Mouse (Mus musculus): ENCODE measurements around the gene Rufy2. TPM values are rescaled to one million over a fixed set of nuclear protein-coding genes. Genes with fewer than 3 reads are reported as not detected.

Gene Rufy2
- 6.9 and 9.4 TPM in 2 replicates for polyA plus RNA-seq (2015; fragmentation: Nextera tagmentation; extraction: Ambion mirVana)

GRCm38 (mm10) chr10:62980039-62980954 is at the start of gene Rufy2:
Gene Rufy2, plus strand, starts transcription at chr10:62980223.

DNA sequence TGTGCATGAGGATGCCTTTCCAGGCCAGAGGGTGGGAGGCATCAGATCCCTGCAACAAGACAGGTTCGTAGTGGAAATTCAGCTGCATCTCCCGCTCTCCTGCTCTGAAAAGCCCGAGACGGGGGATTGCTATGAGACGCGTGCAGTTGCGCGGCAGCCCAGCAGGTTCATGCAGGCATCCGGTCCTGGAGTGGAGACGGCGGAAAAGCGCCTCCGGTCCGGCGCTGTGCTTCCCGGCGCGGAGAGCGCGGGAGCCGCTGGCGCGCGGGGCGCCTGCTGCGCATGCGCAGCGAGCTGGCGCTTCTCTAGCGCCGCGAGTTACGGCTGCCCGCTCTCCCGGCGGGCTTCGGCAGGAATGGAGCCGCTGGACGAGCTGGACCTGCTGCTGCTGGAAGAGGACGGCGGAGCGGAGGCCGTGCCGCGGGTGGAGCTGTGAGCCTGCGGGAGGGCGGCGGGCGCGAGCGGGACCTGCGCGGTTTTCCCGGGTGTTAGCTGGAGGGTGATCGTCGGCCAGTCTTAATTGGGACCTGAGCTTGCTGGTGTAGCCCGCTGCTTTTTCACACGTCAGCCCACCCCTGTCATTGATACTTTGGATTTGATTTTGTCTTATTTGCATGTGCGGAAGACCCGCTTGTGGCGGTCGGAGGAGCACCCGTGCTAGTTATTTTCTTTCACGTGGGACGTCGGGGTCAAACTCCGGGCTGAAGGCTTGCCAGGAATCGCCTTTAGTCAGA is 33.1 kb upstream of the Rufy2 start, which contains the start of gene Dna2:
Dna2 (plus strand) TSS at position 289 of the 734 bp plus-strand sequence.

GRCm38 (mm10) chr10:63023749-63024579 is 43.9 kb downstream of the Rufy2 start, which contains the start of the genes Hnrnph3 and Pbld2:
Gene Hnrnph3, minus strand, starts transcription at chr10:63024217.
Gene Pbld2, plus strand, starts transcription at chr10:63024315.

DNA sequence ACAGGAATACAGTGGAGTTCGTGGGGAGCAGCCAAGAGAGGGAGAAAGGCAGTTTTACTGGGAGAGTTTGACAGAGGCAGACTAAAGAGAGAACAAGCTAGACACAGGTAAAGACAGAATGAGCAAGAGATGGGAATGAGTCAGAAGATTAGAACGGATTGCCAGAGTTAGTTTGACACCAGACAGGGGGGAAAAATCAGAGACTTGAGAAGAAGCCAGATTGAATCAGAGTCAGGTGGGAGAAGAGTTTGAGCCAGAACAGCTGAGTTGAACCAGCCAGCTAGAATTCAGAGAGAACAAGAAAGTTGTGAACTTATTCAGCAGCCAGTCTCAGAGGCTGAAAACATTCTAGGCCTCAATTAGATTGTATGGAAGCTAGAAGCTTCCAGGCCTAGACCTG is 79.8 kb downstream of the Rufy2 start, which contains the start of gene Pbld1:
Pbld1 (plus strand) TSS at position 301 of the 400 bp plus-strand sequence.

Other genes with a start within 250 kb of the Rufy2 start
- gene Ccar1, start 187.9 kb upstream of the Rufy2 start, polyA plus RNA-seq (2015; fragmentation: Nextera tagmentation; extraction: Ambion mirVana) = 60.3 and 62.3 TPM in 2 replicates
- gene Tet1, start 71.2 kb upstream of the Rufy2 start, polyA plus RNA-seq (2015; fragmentation: Nextera tagmentation; extraction: Ambion mirVana) = 4.9 and 6.6 TPM in 2 replicates
- gene Slc25a16, start 59.6 kb upstream of the Rufy2 start, polyA plus RNA-seq (2015; fragmentation: Nextera tagmentation; extraction: Ambion mirVana) = 11.3 and 12.5 TPM in 2 replicates
- gene Dna2, start 33.2 kb upstream of the Rufy2 start, polyA plus RNA-seq (2015; fragmentation: Nextera tagmentation; extraction: Ambion mirVana) = 34.3 and 36.7 TPM in 2 replicates
- 34.3 and 40.4 TPM in 2 replicates for gene Hnrnph3, start 44.0 kb downstream of the Rufy2 start, polyA plus RNA-seq (2015; fragmentation: Nextera tagmentation; extraction: Ambion mirVana)
- 0.29 and 0.56 TPM in 2 replicates for gene Pbld2, start 44.1 kb downstream of the Rufy2 start, polyA plus RNA-seq (2015; fragmentation: Nextera tagmentation; extraction: Ambion mirVana)
- 0.85 and 0.99 TPM in 2 replicates for gene Pbld1, start 79.9 kb downstream of the Rufy2 start, polyA plus RNA-seq (2015; fragmentation: Nextera tagmentation; extraction: Ambion mirVana)
- gene Atoh7, start 119.4 kb downstream of the Rufy2 start, polyA plus RNA-seq (2015; fragmentation: Nextera tagmentation; extraction: Ambion mirVana) = not detected in 2 replicates
- 0.04 and 0.06 TPM in 2 replicates for gene Mypn, start 223.7 kb downstream of the Rufy2 start, polyA plus RNA-seq (2015; fragmentation: Nextera tagmentation; extraction: Ambion mirVana)

Data from spleen, postnatal 0 days (tissue).